Mouse (Mus musculus) stomach, embryonic 16.5 days (tissue): Measurements from ENCODE around the gene 4933428G20Rik. TPM values are rescaled to one million over a fixed set of nuclear protein-coding genes. Genes with fewer than 3 reads are reported as not detected.

Experiments used
- ATAC-seq: fragments of 200-750 bp; cut with Nextera tagmentation; 2 replicates; pipeline ENCODE4 v1.8.0; 2017; ENCODE audit warnings: moderate number of reproducible peaks, moderate TSS enrichment; ENCODE audit not compliant: insufficient read depth, low FRiP score
- H3K27ac ChIP-seq: fragments of 300-500 bp; sonication (generic); 2 replicates; pipeline ENCODE4 v1.5.1; 2014; ENCODE audit warnings: low read length
- H3K27me3 ChIP-seq: fragments of 300-500 bp; sonication (generic); 2 replicates; pipeline ENCODE4 v1.6.1; 2014; ENCODE audit warnings: low read length, control low read depth, mixed read lengths; ENCODE audit not compliant: control insufficient read depth, insufficient read depth
- H3K36me3 ChIP-seq: fragments of 300-500 bp; sonication (generic); 2 replicates; pipeline ENCODE4 v1.6.1; 2014; ENCODE audit warnings: low read length; ENCODE audit not compliant: control insufficient read depth, insufficient read depth
- H3K4me1 ChIP-seq: fragments of 300-500 bp; sonication (generic); 2 replicates; pipeline ENCODE4 v1.6.1; 2014; ENCODE audit warnings: low read length, control low read depth, mixed read lengths; ENCODE audit not compliant: control insufficient read depth, insufficient read depth
- H3K4me2 ChIP-seq: fragments of 300-500 bp; sonication (generic); 2 replicates; pipeline ENCODE4 v1.6.1; 2014; ENCODE audit warnings: low read depth, low read length, mixed read lengths
- H3K4me3 ChIP-seq: fragments of 300-500 bp; sonication (generic); replicated peaks from 2 replicates; pipeline ENCODE4 v1.5.1; 2014; ENCODE audit warnings: mild to moderate bottlenecking, low read length
- H3K9ac ChIP-seq: fragments of 300-500 bp; sonication (generic); 2 replicates; pipeline ENCODE4 v1.6.1; 2014; ENCODE audit warnings: low read length
- H3K9me3 ChIP-seq: fragments of 300-500 bp; sonication (generic); replicated peaks from 2 replicates; pipeline ENCODE4 v1.6.1; 2016; ENCODE audit warnings: low read length, control low read depth; ENCODE audit not compliant: control insufficient read depth
- WGBS: fragments of 180-500 bp; shearing (Covaris S2); extraction: QIAGEN DNeasy Blood & Tissue Kit; methylation state at CpG from one replicate; pipeline ENCODE4 v1.1.7; 2014; 5-methylcytosine and 5-hydroxymethylcytosine counted together
- polyA plus RNA-seq: library from polyadenylated mRNA; unstranded; fragments of >200 nt; fragmentation: Nextera tagmentation; extraction: Ambion mirVana; gene quantifications from 2 replicates; pipeline ENCODE4 v1.2.1, GENCODE M21; 2015

The 4933428G20Rik gene
- polyA plus RNA-seq, 1 experiment from 2014 or later, result 0.80 TPM

DNA sequence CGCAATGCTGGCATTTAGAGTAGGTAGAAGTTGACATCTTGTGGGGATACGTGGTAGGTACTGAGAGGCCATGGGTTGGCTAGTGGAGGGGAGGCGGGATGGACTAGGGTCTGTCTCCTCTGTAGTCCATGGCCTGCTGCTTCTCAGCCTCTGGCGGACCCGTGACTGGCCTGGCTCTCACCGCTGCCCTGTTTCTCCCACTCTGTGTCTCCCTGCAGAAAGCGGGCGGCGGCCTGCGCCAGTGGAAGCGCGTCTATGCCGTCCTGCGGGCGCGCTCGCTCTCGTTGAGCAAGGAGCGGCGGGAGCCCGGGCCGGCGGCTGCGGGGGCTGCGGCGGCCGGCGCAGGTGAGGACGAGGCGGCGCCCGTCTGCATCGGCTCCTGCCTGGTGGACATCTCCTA, 37.0 kb downstream of the 4933428G20Rik start:
- Histone ChIP-seq H3K9ac (no peak overlapping the region), H3K4me3 (no peak overlapping the region), H3K36me3 (peaks cover 7% of the 10 kb centered on the region), H3K4me1 (no peaks in the 10 kb centered on the region), H3K4me2 (no peak overlapping the region), H3K27me3 (no peaks in the 10 kb centered on the region), H3K9me3 (no peaks in the 10 kb centered on the region), H3K27ac (no peak overlapping the region)
- 69% methylated on average over 33 of the region's 33 CpGs for WGBS
- no peak for ATAC-seq

GRCm38 (mm10) chr11:97462538-97462937, 37.6 kb downstream of the 4933428G20Rik start:
- no peak for ATAC-seq
- Histone ChIP-seq H3K4me3 (no peak overlapping the region), H3K4me2 (no peak overlapping the region), H3K27ac (no peak overlapping the region), H3K9me3 (no peaks in the 10 kb centered on the region), H3K36me3 (peaks cover 7% of the 10 kb centered on the region), H3K4me1 (no peaks in the 10 kb centered on the region), H3K27me3 (no peaks in the 10 kb centered on the region), H3K9ac (no peak overlapping the region)
- WGBS, result 89% methylated on average over 6 of the region's 6 CpGs

- Histone ChIP-seq H3K4me3 (no peak overlapping the region), H3K4me1 (no peaks in the 10 kb centered on the region), H3K27ac (peak overlapping the region; percentile 56; the same call in 1 of the 2 replicates), H3K9me3 (no peaks in the 10 kb centered on the region), H3K4me2 (no peak overlapping the region), H3K36me3 (peaks cover 16% of the 10 kb centered on the region), H3K9ac (no peak overlapping the region), H3K27me3 (no peaks in the 10 kb centered on the region)
- WGBS, result 87% methylated on average over 3 of the region's 3 CpGs
- peak; percentile 75; the same call in 1 of the 2 replicates for ATAC-seq
Measured at GRCm38 (mm10) chr11:97461307-97461820, 38.8 kb downstream of the 4933428G20Rik start.

DNA sequence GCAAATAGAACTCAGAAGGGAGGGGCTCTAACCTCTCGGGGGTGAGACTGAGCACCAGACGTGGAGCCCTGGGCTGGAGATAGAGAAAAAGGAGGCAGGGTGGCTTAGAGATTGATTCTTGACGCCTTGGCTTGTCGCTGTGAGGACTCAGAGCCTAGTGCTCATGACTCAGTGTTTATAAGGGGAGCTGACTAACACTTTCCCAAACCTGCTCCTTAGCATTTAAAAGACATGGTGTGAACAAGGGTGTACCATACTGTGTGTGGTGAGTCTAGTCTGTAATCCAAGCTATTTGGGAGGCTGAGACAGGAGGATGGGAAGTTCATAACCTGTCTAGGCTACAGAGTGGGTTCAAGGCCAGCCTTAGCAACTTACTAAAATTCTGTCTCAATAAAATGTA, 43.0 kb downstream of the 4933428G20Rik start:
- H3K36me3 ChIP-seq, result peaks cover 24% of the 10 kb centered on the region; the same call in 1 of the 2 replicates

DNA sequence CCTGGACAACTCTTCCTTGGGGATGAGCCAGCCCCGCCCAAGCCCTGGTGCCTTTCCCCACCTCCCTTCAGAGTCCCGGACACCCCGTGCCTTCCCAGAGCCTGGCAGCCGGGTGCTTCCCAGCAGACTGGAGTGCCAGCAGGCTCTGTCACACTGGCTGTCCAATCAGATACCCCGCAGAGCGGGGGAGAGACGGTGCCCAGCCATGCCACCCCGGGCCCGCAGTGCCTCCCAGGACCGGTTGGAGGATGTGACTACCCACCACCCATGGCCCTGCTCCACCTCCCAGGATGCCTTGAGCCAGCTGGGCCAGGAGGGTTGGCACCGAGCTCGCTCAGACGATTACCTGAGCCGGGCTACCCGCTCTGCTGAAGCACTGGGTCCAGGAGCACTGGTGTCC, 48.5 kb downstream of the 4933428G20Rik start:
- ATAC-seq, result no peak
- no peak overlapping the region for H3K27ac ChIP-seq
- no peak overlapping the region for H3K4me2 ChIP-seq
- 97% methylated on average over 15 of the region's 15 CpGs for WGBS
- 0 out of 2 replicates have a peak, but pooled peaks cover 21% of the 10 kb centered on the region for H3K36me3 ChIP-seq
- H3K4me1 ChIP-seq, result peaks cover 29% of the 10 kb centered on the region
- no peaks in the 10 kb centered on the region for H3K27me3 ChIP-seq
- H3K4me3 ChIP-seq, result no peak overlapping the region
- no peak overlapping the region for H3K9ac ChIP-seq
- H3K9me3 ChIP-seq, result no peaks in the 10 kb centered on the region

More for the DNA sequence above, 43.0 kb downstream of the 4933428G20Rik start:
- ATAC-seq, result no peak
- Histone ChIP-seq H3K27me3 (no peaks in the 10 kb centered on the region), H3K4me1 (no peaks in the 10 kb centered on the region), H3K9ac (no peak overlapping the region), H3K9me3 (no peaks in the 10 kb centered on the region), H3K4me2 (no peak overlapping the region), H3K27ac (no peak overlapping the region), H3K4me3 (no peak overlapping the region)
- 75% methylated on average over 4 of the region's 4 CpGs for WGBS

GRCm38 (mm10) chr11:97450305-97450922, 49.7 kb downstream of the 4933428G20Rik start:
- Histone ChIP-seq H3K4me1 (peaks cover 38% of the 10 kb centered on the region), H3K4me2 (peak overlapping the region; percentile 61), H3K4me3 (peak overlapping the region; percentile 49), H3K9me3 (no peaks in the 10 kb centered on the region), H3K27ac (peak overlapping the region; percentile 79), H3K36me3 (0 out of 2 replicates have a peak, but pooled peaks cover 14% of the 10 kb centered on the region), H3K27me3 (no peaks in the 10 kb centered on the region), H3K9ac (peak overlapping the region; percentile 74)
- peak; percentile 8; the same call in 1 of the 2 replicates for ATAC-seq
- WGBS, result 25% methylated on average over 10 of the region's 10 CpGs

DNA sequence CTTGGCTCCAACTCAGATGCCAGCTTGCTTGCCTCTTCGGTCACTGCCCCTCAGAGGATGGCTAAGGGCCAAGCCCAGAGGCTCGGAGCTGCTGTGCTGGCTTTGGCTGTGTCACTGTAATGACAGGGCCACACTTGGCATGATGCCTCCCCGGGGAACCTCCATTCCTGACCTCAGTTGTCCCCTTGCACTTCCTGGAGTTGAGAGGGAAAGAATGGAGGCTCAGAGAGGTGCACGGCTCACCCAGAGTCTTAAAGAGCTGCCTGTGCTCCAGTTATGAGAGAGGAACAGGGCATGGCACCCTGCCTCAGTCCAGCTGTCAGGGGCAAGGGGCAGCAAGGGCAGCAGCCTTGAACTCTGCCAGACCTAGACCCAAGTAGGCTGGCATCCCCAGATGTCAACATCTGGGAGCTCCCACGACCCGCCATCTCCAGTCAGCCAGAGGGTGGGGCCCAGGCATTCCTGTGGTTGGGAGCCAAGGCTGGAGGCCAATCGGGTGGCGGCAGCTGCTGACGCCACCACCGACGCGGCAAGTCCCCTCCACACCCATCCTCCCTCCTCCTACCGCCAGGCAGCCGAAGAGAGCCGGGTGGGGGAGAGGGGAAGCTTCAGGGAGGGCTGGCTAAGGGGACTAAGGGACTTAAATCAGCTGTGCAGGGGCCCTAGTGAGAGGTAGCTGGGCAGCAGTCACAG, 50.4 kb downstream of the 4933428G20Rik start:
- H3K36me3 ChIP-seq, result 0 out of 2 replicates have a peak, but pooled peaks cover 14% of the 10 kb centered on the region
- peaks cover 38% of the 10 kb centered on the region for H3K4me1 ChIP-seq
- H3K9ac ChIP-seq, result peak overlapping the region; percentile 74
- H3K27me3 ChIP-seq, result no peaks in the 10 kb centered on the region
- peak; percentile 84 for ATAC-seq
- no peaks in the 10 kb centered on the region for H3K9me3 ChIP-seq
- H3K4me2 ChIP-seq, result peak overlapping the region; percentile 61
- peak overlapping the region; percentile 49 for H3K4me3 ChIP-seq
- H3K27ac ChIP-seq, result peak overlapping the region; percentile 89
- WGBS, result 12% methylated on average over 15 of the region's 15 CpGs

- peak overlapping the region; percentile 89 for H3K27ac ChIP-seq
- no peak overlapping the region for H3K4me3 ChIP-seq
- WGBS, result 84% methylated on average over 11 of the region's 11 CpGs
- H3K9me3 ChIP-seq, result no peaks in the 10 kb centered on the region
- H3K36me3 ChIP-seq, result 0 out of 2 replicates have a peak, but pooled peaks cover 14% of the 10 kb centered on the region
- H3K9ac ChIP-seq, result no peak overlapping the region
- H3K4me2 ChIP-seq, result no peak overlapping the region
- peaks cover 38% of the 10 kb centered on the region for H3K4me1 ChIP-seq
- no peak for ATAC-seq
- no peaks in the 10 kb centered on the region for H3K27me3 ChIP-seq
Measured at GRCm38 (mm10) chr11:97448611-97449394, 51.3 kb downstream of the 4933428G20Rik start.
